Mouse (Mus musculus) lung, embryonic 16.5 days (tissue): ENCODE results near the gene Adgrf3. TPM values are rescaled to one million over a fixed set of nuclear protein-coding genes. Genes with fewer than 3 reads are reported as not detected.

ENCODE experiments used
- ATAC-seq: fragments of 200-750 bp; cut with Nextera tagmentation; 2 replicates; pipeline ENCODE4 v1.8.0; 2017; ENCODE audit warnings: low read depth, mild to moderate bottlenecking, moderate library complexity
- H3K27ac ChIP-seq: fragments of 300-500 bp; sonication (generic); 2 replicates; pipeline ENCODE4 v1.5.1; 2014; ENCODE audit warnings: mild to moderate bottlenecking, control low read depth, low read length
- H3K27me3 ChIP-seq: fragments of 300-500 bp; sonication (generic); 2 replicates; pipeline ENCODE4 v1.6.1; 2014; ENCODE audit warnings: low read depth, low read length, mixed read lengths; ENCODE audit not compliant: control insufficient read depth, insufficient read depth
- H3K36me3 ChIP-seq: fragments of 300-500 bp; sonication (generic); 2 replicates; pipeline ENCODE4 v1.6.1; 2014; ENCODE audit warnings: low read length; ENCODE audit not compliant: control insufficient read depth, insufficient read depth
- H3K4me1 ChIP-seq: fragments of 300-500 bp; sonication (generic); replicated peaks from 2 replicates; pipeline ENCODE4 v1.6.1; 2014; ENCODE audit warnings: low read length, mixed read lengths; ENCODE audit not compliant: control insufficient read depth, insufficient read depth
- H3K4me2 ChIP-seq: fragments of 300-500 bp; sonication (generic); 2 replicates; pipeline ENCODE4 v1.6.1; 2014; ENCODE audit warnings: low read depth, low read length, control low read depth
- H3K4me3 ChIP-seq: fragments of 300-500 bp; sonication (generic); 2 replicates; pipeline ENCODE4 v1.5.1; 2014; ENCODE audit warnings: mild to moderate bottlenecking, low read length, control low read depth
- H3K9ac ChIP-seq: fragments of 300-500 bp; sonication (generic); 2 replicates; pipeline ENCODE4 v1.6.1; 2014; ENCODE audit warnings: low read length, control low read depth
- H3K9me3 ChIP-seq: fragments of 300-500 bp; sonication (generic); 2 replicates; pipeline ENCODE4 v1.6.1; 2016; ENCODE audit warnings: low read length; ENCODE audit not compliant: control insufficient read depth
- WGBS: fragments of 180-500 bp; shearing (Covaris S2); extraction: QIAGEN DNeasy Blood & Tissue Kit; methylation state at CpG from one replicate; pipeline ENCODE4 v1.1.7; 2014; 5-methylcytosine and 5-hydroxymethylcytosine counted together
- microRNA counts: library from miRNA; unstranded; fragments of <30 nt; microRNA quantifications from one replicate; lab custom pipeline; 2016
- microRNA-seq: library from miRNA; unstranded; fragments of <30 nt; microRNA quantifications from one replicate; pipeline ENCODE4, GENCODE M21; 2016
- polyA plus RNA-seq: library from polyadenylated mRNA; unstranded; fragments of >200 nt; fragmentation: Nextera tagmentation; extraction: Ambion mirVana; gene quantifications from 2 replicates; pipeline ENCODE4 v1.2.1, GENCODE M21; 2015

The Adgrf3 gene
- polyA plus RNA-seq, 1 experiment from 2014 or later = 0.25 TPM

DNA sequence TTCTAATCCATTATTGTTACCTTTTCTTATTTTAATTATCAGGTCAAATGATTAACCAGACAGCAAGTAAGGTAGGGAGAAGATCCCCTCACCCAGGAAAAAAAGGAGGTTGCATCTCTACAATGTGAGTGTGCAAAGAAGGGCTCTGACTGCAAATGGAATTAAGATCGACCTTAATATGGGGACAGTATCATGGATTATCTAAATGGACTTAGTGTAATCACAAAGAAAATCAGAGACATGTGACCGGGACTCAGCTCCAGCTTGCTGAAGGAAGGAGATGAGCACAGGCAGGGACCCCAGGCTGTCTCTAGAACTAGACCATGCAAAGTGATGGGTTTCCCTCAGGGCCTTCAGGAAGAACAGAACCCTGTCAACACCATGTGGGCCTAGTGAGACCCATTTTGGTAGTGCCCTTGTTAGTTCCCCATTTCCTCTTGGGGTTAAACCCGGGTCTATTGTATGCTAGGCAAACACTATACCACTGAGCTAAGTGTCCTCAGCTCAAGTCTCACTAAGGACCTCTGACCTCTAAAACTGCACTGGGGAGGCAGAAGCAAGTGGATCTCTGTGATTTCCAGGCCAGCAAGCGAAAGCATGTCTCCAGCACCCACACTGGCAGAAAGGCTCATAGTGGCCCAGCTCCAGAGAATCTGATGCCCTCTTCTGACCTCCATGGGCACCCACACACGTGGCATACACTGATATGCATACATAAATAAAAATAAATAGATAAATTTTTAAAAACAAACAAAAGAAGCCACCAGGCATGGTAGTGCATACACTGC, 57.2 kb downstream of the Adgrf3 start:
- Histone ChIP-seq H3K36me3 (peaks cover 22% of the 10 kb centered on the region), H3K9me3 (no peaks in the 10 kb centered on the region), H3K9ac (no peak overlapping the region), H3K4me1 (0 out of 2 replicates have a peak, but pooled peaks cover 2% of the 10 kb centered on the region), H3K4me2 (no peak overlapping the region), H3K27me3 (no peaks in the 10 kb centered on the region), H3K27ac (no peak overlapping the region), H3K4me3 (no peak overlapping the region)
- WGBS = 75% methylated on average over 5 of the region's 5 CpGs
- no peak for ATAC-seq

DNA sequence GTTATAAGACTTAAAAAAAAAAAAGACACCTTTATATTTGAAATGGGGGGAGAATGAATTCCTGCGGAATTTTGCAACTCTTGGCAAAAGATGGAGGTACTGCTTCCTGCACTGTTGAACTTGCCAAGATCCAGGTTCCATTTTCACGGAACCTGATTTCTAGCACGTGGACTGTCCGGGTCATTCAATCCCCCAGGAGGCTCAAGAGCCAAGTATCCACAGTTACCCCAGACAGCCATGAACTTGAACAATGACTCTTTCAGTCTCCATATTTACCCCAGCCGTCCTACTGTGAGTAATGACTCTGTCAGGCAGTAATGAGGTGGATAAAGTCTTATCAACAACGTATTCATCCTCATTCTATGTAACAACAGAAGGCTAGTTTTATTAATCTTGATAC, 59.0 kb downstream of the Adgrf3 start:
- H3K4me2 ChIP-seq = no peak overlapping the region
- no peaks in the 10 kb centered on the region for H3K9me3 ChIP-seq
- H3K4me1 ChIP-seq = no peaks in the 10 kb centered on the region
- H3K36me3 ChIP-seq = peaks cover 31% of the 10 kb centered on the region
- no peak overlapping the region for H3K27ac ChIP-seq
- no peaks in the 10 kb centered on the region for H3K27me3 ChIP-seq
- H3K9ac ChIP-seq = no peak overlapping the region
- ATAC-seq = no peak
- H3K4me3 ChIP-seq = no peak overlapping the region
- 83% methylated on average over 6 of the region's 6 CpGs for WGBS

MicroRNAs encoded within 50 kb of the gene (microRNA counts, 519-probe panel; counts per million panel counts)
- microRNA mmu-miR-1960 (lab: Ali Mortazavi, UCI) = 1,436 counts per million, percentile 18 among the panel's probes with 10 or more counts

Small RNAs within 50 kb of the gene (microRNA-seq; reads per million reads assigned to microRNA genes)
- gene Mir1960 = 0.79 reads per million

Other genes with a start within 250 kb of the Adgrf3 start
- gene Il6, start 192.6 kb downstream of the Adgrf3 start, polyA plus RNA-seq = 0.24 and 0.53 TPM in 2 replicates
- 270 and 275 TPM in 2 replicates for gene Tyms, start 132.1 kb downstream of the Adgrf3 start, polyA plus RNA-seq
- 0.09 and 0.10 TPM in 2 replicates for gene Garem2, start 100.6 kb downstream of the Adgrf3 start, polyA plus RNA-seq
- gene 3110082J24Rik, start 99.6 kb downstream of the Adgrf3 start, polyA plus RNA-seq = not detected in 2 replicates
- 142 and 163 TPM in 2 replicates for gene Hadha, start 50.6 kb downstream of the Adgrf3 start, polyA plus RNA-seq
- 128 and 133 TPM in 2 replicates for gene Hadhb, start 50.5 kb downstream of the Adgrf3 start, polyA plus RNA-seq
- gene Selenoi, start 26.9 kb upstream of the Adgrf3 start, polyA plus RNA-seq = 15.1 and 19.4 TPM in 2 replicates
- 4.8 and 5.8 TPM in 2 replicates for gene Drc1, start 75.7 kb upstream of the Adgrf3 start, polyA plus RNA-seq